Mouse (Mus musculus) embryonic fibroblast, embryonic 13.5 days (primary cell): ENCODE results near the gene C1ql4. TPM values are rescaled to one million over a fixed set of nuclear protein-coding genes. Genes with fewer than 3 reads are reported as not detected.

Experiments used
- H3K27ac ChIP-seq: 2 replicates; pipeline ENCODE4 v1.5.1; 2012; ENCODE audit warnings: low read length, control low read depth, inconsistent platforms; ENCODE audit not compliant: insufficient read depth
- H3K4me1 ChIP-seq: 2 replicates; pipeline ENCODE4 v1.6.1; 2011; ENCODE audit warnings: low read length; ENCODE audit not compliant: control insufficient read depth, insufficient read depth
- H3K4me3 ChIP-seq: 2 replicates; pipeline ENCODE4 v1.5.1; 2011; ENCODE audit warnings: mild to moderate bottlenecking, control low read depth, low read length; ENCODE audit not compliant: insufficient read depth
- CTCF ChIP-seq: IDR thresholded peaks from 2 replicates; pipeline ENCODE4 v1.5.1; 2011; ENCODE audit warnings: mild to moderate bottlenecking, control low read depth, low read length, moderate library complexity, borderline replicate concordance; ENCODE audit not compliant: insufficient read depth
- POLR2A ChIP-seq: IDR thresholded peaks from 2 replicates; pipeline ENCODE4 v1.6.1; 2011; ENCODE audit warnings: low read depth, mild to moderate bottlenecking, control low read depth, low read length, moderate library complexity
- polyA plus RNA-seq: library from polyadenylated mRNA; stranded (reverse); fragments of >200 nt; gene quantifications from 2 replicates; pipeline ENCODE4 v1.2.4, GENCODE M21; 2011; ENCODE audit warnings: low read depth; ENCODE audit not compliant: missing spikeins, insufficient read length

The C1ql4 gene
- polyA plus RNA-seq, 1 experiment: not detected

GRCm38 (mm10) chr15:99099139-99099556, 11.5 kb upstream of the C1ql4 start:
- Histone ChIP-seq H3K4me3 (no peak overlapping the region), H3K27ac (no peak overlapping the region), H3K4me1 (no peaks in the 10 kb centered on the region)
- peak; percentile 85 for TF ChIP-seq CTCF
- no peak for TF ChIP-seq POLR2A

- no peak overlapping the region for H3K27ac ChIP-seq
- H3K4me1 ChIP-seq: no peaks in the 10 kb centered on the region
- TF ChIP-seq CTCF: no peak
- TF ChIP-seq POLR2A: no peak
- H3K4me3 ChIP-seq: no peak overlapping the region
Observed at GRCm38 (mm10) chr15:99098493-99098861, 10.9 kb upstream of the C1ql4 start.

- H3K4me1 ChIP-seq: no peaks in the 10 kb centered on the region
Observed at GRCm38 (mm10) chr15:99097840-99098492, 10.3 kb upstream of the C1ql4 start.

GRCm38 (mm10) chr15:99096831-99097500, 9.3 kb upstream of the C1ql4 start:
- TF ChIP-seq POLR2A: no peak
- no peak for TF ChIP-seq CTCF
- Histone ChIP-seq H3K27ac (no peak overlapping the region), H3K4me3 (no peak overlapping the region), H3K4me1 (no peaks in the 10 kb centered on the region)

More at GRCm38 (mm10) chr15:99097840-99098492, 10.3 kb upstream of the C1ql4 start:
- Histone ChIP-seq H3K27ac (no peak overlapping the region), H3K4me3 (peak overlapping the region; percentile 13; the same call in 1 of the 2 replicates)
- TF ChIP-seq POLR2A (no peak), CTCF (no peak)

GRCm38 (mm10) chr15:99096061-99096793, 8.6 kb upstream of the C1ql4 start:
- Histone ChIP-seq H3K4me3 (no peak overlapping the region), H3K27ac (no peak overlapping the region), H3K4me1 (no peaks in the 10 kb centered on the region)
- TF ChIP-seq CTCF (no peak), POLR2A (no peak)

GRCm38 (mm10) chr15:99095356-99095755, 7.7 kb upstream of the C1ql4 start:
- H3K27ac ChIP-seq: no peak overlapping the region
- TF ChIP-seq POLR2A (no peak), CTCF (no peak)
- H3K4me3 ChIP-seq: no peak overlapping the region
- no peaks in the 10 kb centered on the region for H3K4me1 ChIP-seq

GRCm38 (mm10) chr15:99094631-99095270, 7.1 kb upstream of the C1ql4 start:
- no peak for TF ChIP-seq CTCF
- TF ChIP-seq POLR2A: no peak
- Histone ChIP-seq H3K4me3 (no peak overlapping the region), H3K4me1 (no peaks in the 10 kb centered on the region), H3K27ac (no peak overlapping the region)

- TF ChIP-seq POLR2A: no peak
- TF ChIP-seq CTCF: no peak
- Histone ChIP-seq H3K4me1 (no peaks in the 10 kb centered on the region), H3K27ac (no peak overlapping the region), H3K4me3 (peak overlapping the region; percentile 14; the same call in 1 of the 2 replicates)
Observed at GRCm38 (mm10) chr15:99093291-99094258, 6.0 kb upstream of the C1ql4 start.
